Comparison of ENCODE assay signal across 9 mouse cellular contexts in genomic region chr13:10071165-10071564, GRCm38 (mm10).
DNase-seq lines count a peak whose midpoint lies in the region; ATAC-seq and TF ChIP-seq lines count a peak whose summit lies in the region.
"Had no signal": no experiment of that assay in that cellular context is flagged by ENCODE, and none has a peak within 500 bp of the region (broad histone marks: within the 10 kb centered on the region; RNA-seq: fewer than 3 reads in every experiment).

No protein-coding gene starts in this region.

- no peaks in the 10 kb centered on the region for H3K9me3 ChIP-seq in heart, embryonic 12.5 days (replicated peaks)
- no peaks in the 10 kb centered on the region for H3K9me3 ChIP-seq in kidney, embryonic 16.5 days (ENCODE audit: low read length)
- no peaks in the 10 kb centered on the region for H3K9me3 ChIP-seq in lung, embryonic 15.5 days
- H3K9me3 ChIP-seq: G1E had no signal

- TF ChIP-seq POLR2A in bone marrow, adult 2 months (IDR thresholded peaks at IDR 0.05; ENCODE audit: borderline replicate concordance, control insufficient read depth, low read depth, low read length), result no peak

- no peaks in the 10 kb centered on the region; the same call in 1 of the 2 replicates for H3K4me1 ChIP-seq in bone marrow, adult 2 months (ENCODE audit: control insufficient read depth, insufficient read depth, low read length)
- no peaks in the 10 kb centered on the region for H3K4me1 ChIP-seq in heart, embryonic 12.5 days (replicated peaks)
- H3K4me1 ChIP-seq in kidney, embryonic 16.5 days (ENCODE audit: insufficient read depth, low read length), result no peaks in the 10 kb centered on the region
- H3K4me1 ChIP-seq in lung, embryonic 15.5 days, result peaks cover 14% of the 10 kb centered on the region

- H3K27me3 ChIP-seq in heart, embryonic 12.5 days (replicated peaks), result no peaks in the 10 kb centered on the region
- H3K27me3 ChIP-seq in kidney, embryonic 16.5 days (ENCODE audit: insufficient read depth, low read length), result no peaks in the 10 kb centered on the region
- H3K27me3 ChIP-seq in lung, embryonic 15.5 days, result no peaks in the 10 kb centered on the region

- peak; percentile 53; the same call in 1 of the 2 replicates for ATAC-seq in heart, embryonic 12.5 days (ENCODE audit: insufficient number of reproducible peaks, low FRiP score)
- ATAC-seq in kidney, embryonic 16.5 days (ENCODE audit: low FRiP score, low TSS enrichment), result peak; percentile 94
- ATAC-seq in lung, embryonic 15.5 days (ENCODE audit: borderline replicate concordance, extremely low read depth, low FRiP score, low TSS enrichment), result peak; percentile 80

- no peaks in the 10 kb centered on the region for H3K36me3 ChIP-seq in heart, embryonic 12.5 days
- no peaks in the 10 kb centered on the region for H3K36me3 ChIP-seq in kidney, embryonic 16.5 days (ENCODE audit: insufficient read depth, low read length)
- H3K36me3 ChIP-seq in lung, embryonic 15.5 days, result no peaks in the 10 kb centered on the region
- H3K36me3 ChIP-seq: G1E had no signal

- no peak overlapping the region for H3K4me2 ChIP-seq in heart, embryonic 12.5 days
- no peak overlapping the region for H3K4me2 ChIP-seq in kidney, embryonic 16.5 days (replicated peaks; ENCODE audit: low read depth, low read length)
- no peak overlapping the region for H3K4me2 ChIP-seq in lung, embryonic 15.5 days

- H3K4me3 ChIP-seq in bone marrow, adult 2 months (replicated peaks; ENCODE audit: control insufficient read depth, low read depth, low read length), result no peak overlapping the region
- no peak overlapping the region for H3K4me3 ChIP-seq in heart, embryonic 12.5 days
- H3K4me3 ChIP-seq in kidney, embryonic 16.5 days (ENCODE audit: low read length), result no peak overlapping the region
- no peak overlapping the region for H3K4me3 ChIP-seq in lung, embryonic 15.5 days

- TF ChIP-seq CTCF in bone marrow, adult 2 months (IDR thresholded peaks at IDR 0.05; ENCODE audit: control insufficient read depth, insufficient read depth, low read length), result peak; percentile 37

- peak; percentile 2 for DNase-seq in gastrocnemius, adult 18-20 months (ENCODE audit: low spot score)
- DNase-seq in gastrocnemius, postnatal 10 days, result no peak
- DNase-seq in retina, postnatal 7 days (ENCODE audit: low read depth, low spot score), result peak; percentile 11
- DNase-seq in thymus, postnatal 25 days, result peak; percentile 63

- no peak overlapping the region for H3K9ac ChIP-seq in heart, embryonic 12.5 days
- H3K9ac ChIP-seq in kidney, embryonic 16.5 days (replicated peaks; ENCODE audit: low read length), result no peak overlapping the region
- H3K9ac ChIP-seq in lung, embryonic 15.5 days, result no peak overlapping the region

- WGBS in bone marrow, adult 2 months, result 2% methylated on average over 5 of the region's 5 CpGs
- WGBS in heart, embryonic 12.5 days, result 25% methylated on average over 5 of the region's 5 CpGs
- WGBS in kidney, embryonic 16.5 days, result 10% methylated on average over 5 of the region's 5 CpGs
- 4% methylated on average over 5 of the region's 5 CpGs for WGBS in lung, embryonic 15.5 days

- no peak overlapping the region for H3K27ac ChIP-seq in bone marrow, adult 2 months (ENCODE audit: control insufficient read depth, insufficient read depth, low read depth, low read length, poor library complexity)
- H3K27ac ChIP-seq in heart, embryonic 12.5 days (ENCODE audit: poor library complexity, severe bottlenecking), result no peak overlapping the region
- no peak overlapping the region for H3K27ac ChIP-seq in kidney, embryonic 16.5 days (ENCODE audit: low read length)
- H3K27ac ChIP-seq in lung, embryonic 15.5 days, result no peak overlapping the region
